Mouse (Mus musculus) MEL (cell line): ENCODE measurements around the gene Erc2.

ENCODE experiments used
- CTCF ChIP-seq, 3 experiments: IDR thresholded peaks in 2 of 3; conservative IDR thresholded peaks in 1 of 3; 2 replicates each; pipeline ENCODE4 v1.5.1; 2011 to 2012; ENCODE audit warnings: low read length in 3 of 3, low read depth in 2 of 3, mild to moderate bottlenecking in 2 of 3, improper control_type of control experiment in 1 of 3, inconsistent platforms in 1 of 3, mixed read lengths in 1 of 3, moderate library complexity in 1 of 3; ENCODE audit not compliant: control insufficient read depth in 1 of 3, insufficient read depth in 1 of 3, poor library complexity in 1 of 3, severe bottlenecking in 1 of 3
- EP300 ChIP-seq, 2 experiments: IDR thresholded peaks; 2 replicates each; pipeline ENCODE4 v1.6.1; 2011; ENCODE audit warnings: improper control_type of control experiment in 2 of 2, low read length in 2 of 2, low read depth in 1 of 2, mild to moderate bottlenecking in 1 of 2
- GATA1 ChIP-seq: IDR thresholded peaks from 2 replicates; pipeline ENCODE4 v1.6.1; 2011; ENCODE audit warnings: low read depth, low read length, improper control_type of control experiment
- MAFK ChIP-seq: IDR thresholded peaks from 2 replicates; pipeline ENCODE4 v1.6.1; 2011; ENCODE audit warnings: low read depth, mild to moderate bottlenecking, low read length, improper control_type of control experiment, borderline replicate concordance
- MAX ChIP-seq: IDR thresholded peaks from 2 replicates; pipeline ENCODE4 v1.6.1; 2011; ENCODE audit warnings: low read length, improper control_type of control experiment
- MXI1 ChIP-seq: IDR thresholded peaks from 2 replicates; pipeline ENCODE4 v1.6.1; 2011; ENCODE audit warnings: mild to moderate bottlenecking, low read depth, low read length, improper control_type of control experiment
- POLR2A ChIP-seq, 2 experiments: IDR thresholded peaks; 2 replicates each; pipeline ENCODE4 v1.6.1; 2011 to 2012; ENCODE audit warnings: low read length in 2 of 2, mild to moderate bottlenecking in 2 of 2, control low read depth in 1 of 2, improper control_type of control experiment in 1 of 2, low read depth in 1 of 2, moderate library complexity in 1 of 2; ENCODE audit not compliant: control insufficient read depth in 1 of 2, insufficient read depth in 1 of 2, poor library complexity in 1 of 2
- ZC3H11A ChIP-seq: IDR thresholded peaks from 2 replicates; pipeline ENCODE4 v1.6.1; 2012; ENCODE audit warnings: low read depth, mild to moderate bottlenecking, inconsistent platforms, low read length, improper control_type of control experiment
- ZKSCAN1 ChIP-seq: IDR thresholded peaks from 2 replicates; pipeline ENCODE4 v1.6.1; 2012; ENCODE audit warnings: low read depth, mild to moderate bottlenecking, inconsistent platforms, low read length, improper control_type of control experiment, moderate library complexity

- no peak for TF ChIP-seq CTCF (IDR thresholded peaks at IDR 0.05 in 2 of 3, conservative IDR thresholded peaks at IDR 0.05 in 1 of 3; ENCODE audit: control insufficient read depth in 1 of 3, insufficient read depth in 1 of 3, low read depth in 2 of 3, low read length in 3 of 3, poor library complexity in 1 of 3, severe bottlenecking in 1 of 3)
- TF ChIP-seq GATA1 = no peak
- no peak for TF ChIP-seq MXI1
- no peak for TF ChIP-seq ZC3H11A
- no peak for TF ChIP-seq MAX
- TF ChIP-seq MAFK = no peak
- no peak for TF ChIP-seq POLR2A (IDR thresholded peaks at IDR 0.05; ENCODE audit: control insufficient read depth in 1 of 2, insufficient read depth in 1 of 2, low read depth in 1 of 2, low read length in 2 of 2, poor library complexity in 1 of 2)
- no peak for TF ChIP-seq EP300 (IDR thresholded peaks at IDR 0.05; ENCODE audit: low read depth in 1 of 2, low read length in 2 of 2)
- TF ChIP-seq ZKSCAN1 = no peak
These were observed 199.6 kb downstream of the Erc2 start for GRCm38 (mm10) chr14:27821801-27822200.
